Mouse (Mus musculus) liver, embryonic 14.5 days (tissue): ENCODE results near the gene Usp12.

Source experiments
- CTCF ChIP-seq: IDR thresholded peaks from 2 replicates; pipeline ENCODE4 v1.5.1; 2016; ENCODE audit warnings: antibody characterized with exemption, low read depth, control low read depth
- EP300 ChIP-seq: IDR thresholded peaks from 2 replicates; pipeline ENCODE4 v1.6.1; 2016; ENCODE audit warnings: antibody characterized with exemption, low read depth

GRCm38 (mm10) chr5:146837967-146838720 lies 43.3 kb upstream of the Usp12 start:
- TF ChIP-seq EP300 (no peak), CTCF (no peak)
